8 mouse cellular contexts compared by ENCODE assay signal in genomic region chr12:98733776-98734175, GRCm38 (mm10). TPM values are rescaled to one million over a fixed set of nuclear protein-coding genes. Genes with fewer than 3 reads are reported as not detected.
A peak's percentile ranks its signal among the peaks of the same experiment; 100 is the strongest.
DNase-seq lines count a peak whose midpoint lies in the region; TF ChIP-seq lines count a peak whose summit lies in the region.

No protein-coding gene starts in this region.

- TF ChIP-seq POLR2A in heart, adult 2 months (IDR thresholded peaks at IDR 0.05; ENCODE audit: insufficient read depth, low read depth, low read length): no peak

- peaks cover 3% of the 10 kb centered on the region; the same call in 1 of the 2 replicates for H3K79me2 ChIP-seq in heart, adult 2 months (replicated peaks; ENCODE audit: control insufficient read depth, insufficient read depth, low read length)
- H3K79me2 ChIP-seq in macrophage (ENCODE audit: inconsistent target): no peaks in the 10 kb centered on the region

- TF ChIP-seq CTCF in heart, adult 2 months (IDR thresholded peaks at IDR 0.05): no peak
- TF ChIP-seq CTCF in E14TG2a.4 (conservative IDR thresholded peaks at IDR 0.05; ENCODE audit: low read length): no peak

- peak overlapping the region; percentile 68 for H3K4me3 ChIP-seq in heart, adult 2 months
- peak overlapping the region; percentile 76 for H3K4me3 ChIP-seq in E14TG2a.4 (replicated peaks; ENCODE audit: low read length)
- H3K4me3 ChIP-seq in hindbrain, embryonic 10.5 days: peak overlapping the region; percentile 74
- H3K4me3 ChIP-seq in macrophage (ENCODE audit: inconsistent target): peak overlapping the region; percentile 69

- H3K9ac ChIP-seq in heart, adult 2 months (ENCODE audit: low read depth, low read length): no peak overlapping the region; the same call in 1 of the 2 replicates

- 6% methylated on average over 12 of the region's 12 CpGs for WGBS in heart, adult 2 months
- WGBS in hindbrain, embryonic 10.5 days: 8% methylated on average over 12 of the region's 12 CpGs
- 4% methylated on average over 12 of the region's 12 CpGs for WGBS in macrophage (ENCODE audit: missing documents)

- no peaks in the 10 kb centered on the region; the same call in 1 of the 2 replicates for H3K36me3 ChIP-seq in heart, adult 2 months (ENCODE audit: control insufficient read depth, insufficient read depth, low read length)
- H3K36me3 ChIP-seq in E14TG2a.4 (ENCODE audit: insufficient read depth, low read length): 0 out of 2 replicates have a peak, but pooled peaks cover 6% of the 10 kb centered on the region
- H3K36me3 ChIP-seq in hindbrain, embryonic 10.5 days: peaks cover 4% of the 10 kb centered on the region; the same call in 1 of the 2 replicates
- no peaks in the 10 kb centered on the region for H3K36me3 ChIP-seq in macrophage (ENCODE audit: inconsistent target)

- intact Hi-C loops in heart, adult 2 months (cut with DNase I): no loop called here

- H3K27me3 ChIP-seq in heart, adult 2 months (ENCODE audit: control insufficient read depth, insufficient read depth, low read length): no peaks in the 10 kb centered on the region
- peaks cover 10% of the 10 kb centered on the region; the same call in 1 of the 2 replicates for H3K27me3 ChIP-seq in E14TG2a.4 (ENCODE audit: insufficient read depth, low read length)
- H3K27me3 ChIP-seq in hindbrain, embryonic 10.5 days (ENCODE audit: insufficient read depth, poor library complexity, severe bottlenecking): peaks cover 27% of the 10 kb centered on the region

- H3K4me1 ChIP-seq in heart, adult 2 months (ENCODE audit: control insufficient read depth, insufficient read depth, low read length): peaks cover 4% of the 10 kb centered on the region
- peaks cover 46% of the 10 kb centered on the region for H3K4me1 ChIP-seq in E14TG2a.4 (replicated peaks; ENCODE audit: low read depth, low read length)
- H3K4me1 ChIP-seq in hindbrain, embryonic 10.5 days (replicated peaks): peaks cover 39% of the 10 kb centered on the region

- DNase-seq in heart, adult 2 months: no peak
- DNase-seq in heart, adult 11 months: no peak
- DNase-seq in hindbrain, embryonic 10.5 days (ENCODE audit: low spot score): no peak
- no peak for DNase-seq in adrenal gland, postnatal 10 days
- DNase-seq in spleen, adult 18-20 months: no peak
- no peak for DNase-seq in spleen, adult 12 weeks (ENCODE audit: low spot score)

- no peaks in the 10 kb centered on the region for H3K9me3 ChIP-seq in E14TG2a.4 (ENCODE audit: low read length)
- no peaks in the 10 kb centered on the region for H3K9me3 ChIP-seq in hindbrain, embryonic 10.5 days

- H3K27ac ChIP-seq in heart, adult 2 months: no peak overlapping the region; the same call in 1 of the 2 replicates
- 0 out of 2 replicates have a peak overlapping the region, but pooled peaks have one; percentile 83 for H3K27ac ChIP-seq in hindbrain, embryonic 10.5 days
- H3K27ac ChIP-seq in macrophage: peak overlapping the region; percentile 39; the same call in 1 of the 2 replicates

- no peak for TF ChIP-seq EP300 in heart, adult 2 months (IDR thresholded peaks at IDR 0.05; ENCODE audit: insufficient read depth, low read depth, low read length)

RNA-seq across cellular contexts. Expression of gene Ptpn21, which starts 3.4 kb away (rescaled TPM):
- total RNA-seq in heart, adult 2 months (2021): 10 to 100 TPM; 29.1 to 29.3 TPM
- polyA plus RNA-seq in heart, adult 2 months (2012; rRNA removed): 19.4 and 24.7 TPM in 2 replicates
- 5.3 and 6.1 TPM in 2 replicates for polyA plus RNA-seq in hindbrain, embryonic 10.5 days (2016; fragmentation: Nextera tagmentation; extraction: Ambion mirVana)
- 10 to 100 TPM in 13 of 26 experiments, 1 to 10 TPM in 13; 1.2 to 30.7 (median 10.5) TPM for total RNA-seq in macrophage (2018; cell fraction: chromatin; rRNA removed)
- 10 to 100 TPM in 8 of 26 experiments, 1 to 10 TPM in 18; 2.0 to 11.2 (median 5.4) TPM for total RNA-seq in macrophage (2018; cell fraction: cytosol; rRNA removed)
- 10 to 100 TPM in 9 of 26 experiments, 1 to 10 TPM in 17; 2.9 to 25.7 (median 8.0) TPM for total RNA-seq in macrophage (2018; cell fraction: nucleus; rRNA removed)
- 5.1 to 9.5 TPM (median 6.2 TPM) in 3 replicates for polyA plus RNA-seq in macrophage (2018)
- total RNA-seq in adrenal gland, postnatal 10 days (2021): 10 to 100 TPM; 17.5 to 22.7 TPM

RNA-seq across cellular contexts. Expression of gene Zc3h14, which starts 13.0 kb away (rescaled TPM):
- total RNA-seq in heart, adult 2 months (2021): 10 to 100 TPM; 59.6 to 60.1 TPM
- 57.0 and 92.9 TPM in 2 replicates for polyA plus RNA-seq in heart, adult 2 months (2012; rRNA removed)
- polyA plus RNA-seq in hindbrain, embryonic 10.5 days (2016; fragmentation: Nextera tagmentation; extraction: Ambion mirVana): 119 and 133 TPM in 2 replicates
- 100 to 1,000 TPM in 9 of 26 experiments, 10 to 100 TPM in 17; 26.4 to 162 (median 92.0) TPM for total RNA-seq in macrophage (2018; cell fraction: chromatin; rRNA removed)
- total RNA-seq in macrophage (2018; cell fraction: cytosol; rRNA removed): 10 to 100 TPM; 37.2 to 55.8 (median 44.1) TPM
- 10 to 100 TPM; 22.3 to 98.1 (median 57.0) TPM for total RNA-seq in macrophage (2018; cell fraction: nucleus; rRNA removed)
- polyA plus RNA-seq in macrophage (2018): 40.5 to 58.9 TPM (median 43.7 TPM) in 3 replicates
- total RNA-seq in adrenal gland, postnatal 10 days (2021): 10 to 100 TPM; 74.9 to 84.4 TPM
